In the genomic region with DNA sequence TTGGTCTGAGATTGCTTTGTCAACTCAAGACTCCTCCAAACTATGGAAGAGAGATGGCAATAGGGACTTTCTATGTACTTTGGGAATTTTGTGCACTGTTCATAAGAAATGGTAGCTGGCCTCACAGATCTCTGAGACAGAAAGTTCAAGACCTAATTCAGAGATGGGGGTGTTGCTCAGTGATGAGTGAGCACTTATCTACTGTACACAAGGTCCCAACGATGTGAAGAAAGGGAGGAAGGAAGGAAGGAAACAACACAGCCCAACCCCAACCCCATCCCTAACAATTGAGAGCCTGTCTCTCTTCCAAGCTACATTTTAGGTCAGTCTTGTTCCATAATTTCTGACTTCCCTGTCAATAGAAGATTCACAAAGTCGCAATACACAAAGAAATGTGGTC, we compare ENCODE assay signal across 20 mouse cellular contexts.
DNase-seq lines count a peak whose midpoint lies in the region; ATAC-seq and TF ChIP-seq lines count a peak whose summit lies in the region.
"Had no signal": no experiment of that assay in that cellular context is flagged by ENCODE, and none has a peak within 500 bp of the region (broad histone marks: within the 10 kb centered on the region; RNA-seq: fewer than 3 reads in every experiment).

No protein-coding gene starts in this region.

- ATAC-seq in lung, embryonic 15.5 days (ENCODE audit: borderline replicate concordance, extremely low read depth, low FRiP score, low TSS enrichment), result no peak
- ATAC-seq in heart, embryonic 16.5 days (replicated peaks; ENCODE audit: extremely low read depth, insufficient read depth, low FRiP score), result no peak
- ATAC-seq: forebrain, embryonic 14.5 days; Patski had no signal

- no peak for TF ChIP-seq POLR2A in lung, adult 2 months (IDR thresholded peaks at IDR 0.05; ENCODE audit: borderline replicate concordance, extremely low read depth, low read depth, low read length)

- TF ChIP-seq CTCF in lung, adult 2 months (IDR thresholded peaks at IDR 0.05; ENCODE audit: insufficient read depth, low read length), result no peak

- peak; percentile 50 for DNase-seq in heart, adult 8-10 months (ENCODE audit: low spot score)
- no peak for DNase-seq in heart, postnatal 4 days
- DNase-seq in lung, adult 2 months, result no peak
- DNase-seq in layer of hippocampus, postnatal 14 days (ENCODE audit: low spot score in 2 of 2), result no peak
- no peak for DNase-seq in hindbrain, embryonic 10.5 days (ENCODE audit: low spot score)
- DNase-seq: adrenal gland, postnatal 10 days; cerebellum, adult 11-12 months; cerebellum, postnatal 14 days; gastrocnemius, postnatal 25 days; kidney, adult 8-10 months had no signal

- peak overlapping the region; percentile 20; the same call in 1 of the 2 replicates for H3K27ac ChIP-seq in lung, embryonic 15.5 days
- peak overlapping the region; percentile 14 for H3K27ac ChIP-seq in heart, embryonic 16.5 days (ENCODE audit: low read length)
- no peak overlapping the region for H3K27ac ChIP-seq in hindbrain, embryonic 10.5 days
- H3K27ac ChIP-seq: embryonic facial prominence, embryonic 13.5 days; left cerebral cortex, adult 2 months; limb, embryonic 10.5 days; macrophage; midbrain, embryonic 10.5 days; stomach, postnatal 0 days had no signal

- H3K4me2 ChIP-seq in lung, embryonic 15.5 days, result no peak overlapping the region
- H3K4me2 ChIP-seq in heart, embryonic 16.5 days (ENCODE audit: low read depth, low read length), result no peak overlapping the region
- H3K4me2 ChIP-seq: embryonic facial prominence, embryonic 13.5 days had no signal

- no peaks in the 10 kb centered on the region for H3K9me3 ChIP-seq in lung, embryonic 15.5 days
- no peaks in the 10 kb centered on the region for H3K9me3 ChIP-seq in heart, embryonic 16.5 days (replicated peaks; ENCODE audit: control insufficient read depth, low read length)
- no peaks in the 10 kb centered on the region for H3K9me3 ChIP-seq in hindbrain, embryonic 10.5 days
- H3K9me3 ChIP-seq: embryonic facial prominence, embryonic 13.5 days; limb, embryonic 10.5 days; midbrain, embryonic 10.5 days had no signal

- peaks cover 3% of the 10 kb centered on the region; the same call in 1 of the 2 replicates for H3K36me3 ChIP-seq in lung, embryonic 15.5 days
- no peaks in the 10 kb centered on the region; the same call in 1 of the 2 replicates for H3K36me3 ChIP-seq in heart, embryonic 16.5 days (ENCODE audit: control insufficient read depth, insufficient read depth)
- H3K36me3 ChIP-seq in hindbrain, embryonic 10.5 days, result no peaks in the 10 kb centered on the region
- H3K36me3 ChIP-seq: embryonic facial prominence, embryonic 13.5 days; midbrain, embryonic 10.5 days had no signal

- 0 out of 2 replicates have a peak, but pooled peaks cover 2% of the 10 kb centered on the region for H3K4me1 ChIP-seq in lung, embryonic 15.5 days
- H3K4me1 ChIP-seq in lung, adult 2 months (ENCODE audit: control insufficient read depth, insufficient read depth, low read length), result peaks cover 11% of the 10 kb centered on the region
- H3K4me1 ChIP-seq in heart, embryonic 16.5 days (ENCODE audit: control insufficient read depth, insufficient read depth, low read length), result peaks cover 11% of the 10 kb centered on the region; the same call in 1 of the 2 replicates
- peaks cover 4% of the 10 kb centered on the region; the same call in 1 of the 2 replicates for H3K4me1 ChIP-seq in hindbrain, embryonic 10.5 days (replicated peaks)
- H3K4me1 ChIP-seq: midbrain, embryonic 10.5 days had no signal

- H3K27me3 ChIP-seq in lung, embryonic 15.5 days, result no peaks in the 10 kb centered on the region
- no peaks in the 10 kb centered on the region for H3K27me3 ChIP-seq in heart, embryonic 16.5 days (ENCODE audit: control insufficient read depth, insufficient read depth, low read length)
- H3K27me3 ChIP-seq in hindbrain, embryonic 10.5 days (ENCODE audit: insufficient read depth, poor library complexity, severe bottlenecking), result no peaks in the 10 kb centered on the region
- H3K27me3 ChIP-seq: embryonic facial prominence, embryonic 13.5 days; Patski had no signal

- no peak overlapping the region for H3K9ac ChIP-seq in lung, embryonic 15.5 days
- H3K9ac ChIP-seq in heart, embryonic 16.5 days (ENCODE audit: low read length), result no peak overlapping the region
- H3K9ac ChIP-seq: embryonic facial prominence, embryonic 13.5 days had no signal

- H3K4me3 ChIP-seq in lung, embryonic 15.5 days, result no peak overlapping the region
- H3K4me3 ChIP-seq in lung, adult 2 months (replicated peaks; ENCODE audit: extremely low read depth, low read depth, low read length), result no peak overlapping the region
- H3K4me3 ChIP-seq in heart, embryonic 16.5 days (ENCODE audit: low read length), result no peak overlapping the region
- H3K4me3 ChIP-seq in hindbrain, embryonic 10.5 days, result no peak overlapping the region
- H3K4me3 ChIP-seq: embryonic facial prominence, embryonic 13.5 days; left cerebral cortex, adult 2 months; limb, embryonic 10.5 days; midbrain, embryonic 10.5 days had no signal

- WGBS in lung, embryonic 15.5 days, result 49% methylated on average over 2 of the region's 2 CpGs
- WGBS in lung, adult 2 months, result 36% methylated on average over 2 of the region's 2 CpGs
- WGBS in heart, embryonic 16.5 days, result 40% methylated on average over 2 of the region's 2 CpGs
- WGBS in hindbrain, embryonic 10.5 days, result 88% methylated on average over 2 of the region's 2 CpGs
